ENCODE assay signal across 8 mouse cellular contexts in the genomic region with DNA sequence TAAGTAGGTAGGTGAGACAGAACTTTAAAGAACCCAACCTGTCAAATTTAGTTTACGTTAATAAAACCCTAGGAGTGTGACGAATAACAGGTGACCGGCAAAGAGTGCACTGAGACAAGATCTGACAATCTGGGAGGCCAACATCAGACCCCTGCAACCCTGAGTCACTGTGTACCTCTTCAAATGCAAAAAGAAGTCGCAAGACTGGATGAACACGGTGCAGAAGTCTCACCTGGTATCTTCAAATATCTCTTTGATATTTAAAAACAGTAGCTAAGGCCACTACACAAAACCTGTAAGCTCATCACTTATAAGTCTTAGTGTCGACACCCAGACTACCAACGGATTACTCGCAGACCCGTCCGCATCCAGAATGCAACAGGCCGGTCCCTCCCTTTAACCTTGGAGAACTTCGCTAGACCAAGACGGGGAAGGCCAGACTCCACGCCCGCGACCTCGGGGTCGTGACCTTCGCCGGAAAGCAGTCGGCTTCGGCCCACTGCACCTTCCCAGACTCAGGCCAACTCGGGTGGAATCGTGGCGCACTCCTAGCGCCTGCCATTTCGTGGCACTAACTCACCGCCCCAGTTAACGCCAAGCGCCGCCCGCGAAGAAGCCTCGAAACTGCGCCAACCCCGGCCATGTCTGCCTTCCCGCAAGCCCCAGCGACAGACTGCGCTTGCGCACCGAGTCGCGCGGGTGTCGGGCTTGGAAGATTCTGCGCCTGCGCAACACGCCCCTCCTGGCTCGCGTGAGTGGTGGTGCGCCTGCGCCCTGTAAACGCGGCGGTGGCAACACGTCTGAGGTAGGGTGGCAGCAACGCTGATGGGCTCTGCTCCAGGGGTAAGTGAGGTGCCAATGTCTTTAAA. TPM values are rescaled to one million over a fixed set of nuclear protein-coding genes. Genes with fewer than 3 reads are reported as not detected.
A peak's percentile ranks its signal among the peaks of the same experiment; 100 is the strongest.
DNase-seq lines count a peak whose midpoint lies in the region; ATAC-seq and TF ChIP-seq lines count a peak whose summit lies in the region.

Gene Sdha (minus strand): TSS at position 715 of the 869 bp plus-strand sequence.
Gene Ccdc127 (plus strand): TSS at position 744 of the 869 bp plus-strand sequence.

- dilution Hi-C loops in CH12.LX (cut with MboI; ENCODE audit: extremely low pct_ligation_motif_present, extremely low pct_unique_long_range_greater_than_20kb, low sequenced_read_pairs), result no loop called here

- H3K4me1 ChIP-seq in CH12.LX (ENCODE audit: control insufficient read depth in 1 of 2, insufficient read depth in 2 of 2), result peaks cover 2 to 46% of the 10 kb centered on the region in 2 experiments; a peak in 3 of 4 replicates
- peaks cover 20% of the 10 kb centered on the region for H3K4me1 ChIP-seq in forebrain, embryonic 12.5 days
- H3K4me1 ChIP-seq in heart, postnatal 0 days (ENCODE audit: control insufficient read depth, insufficient read depth), result peaks cover 13% of the 10 kb centered on the region
- H3K4me1 ChIP-seq in liver, embryonic 16.5 days (ENCODE audit: control insufficient read depth, low read depth, low read length), result peaks cover 13% of the 10 kb centered on the region
- H3K4me1 ChIP-seq in neural tube, embryonic 13.5 days (replicated peaks), result peaks cover 26% of the 10 kb centered on the region
- H3K4me1 ChIP-seq in testis, adult 2 months (ENCODE audit: control insufficient read depth, insufficient read depth, low read length), result no peaks in the 10 kb centered on the region

- no peak for TF ChIP-seq EP300 in CH12.LX (IDR thresholded peaks at IDR 0.05; ENCODE audit: low read length)
- TF ChIP-seq EP300 in heart, postnatal 0 days (IDR thresholded peaks at IDR 0.05; ENCODE audit: low read depth), result no peak

- peak; percentile 97 for DNase-seq in CH12.LX (ENCODE audit: extremely low read depth)
- peak; percentile 96 for DNase-seq in c-Kit-positive CD71-positive TER-119-negative erythroid progenitor cells, embryonic 14.5 days (ENCODE audit: low read depth)
- peak; percentile 94 for DNase-seq in heart, postnatal 0 days (ENCODE audit: low spot score)
- peak; percentile 97 to 98 for DNase-seq in kidney, postnatal 4 days

- H3K27ac ChIP-seq in CH12.LX (ENCODE audit: insufficient read depth, low read depth), result peak within 1 kb of the TSS; percentile 55
- H3K27ac ChIP-seq in forebrain, embryonic 12.5 days, result peak within 1 kb of the TSS; percentile 61
- peak within 1 kb of the TSS; percentile 99 for H3K27ac ChIP-seq in heart, postnatal 0 days (ENCODE audit: low read depth)
- peak within 1 kb of the TSS; percentile 94 for H3K27ac ChIP-seq in liver, embryonic 16.5 days (ENCODE audit: low read length)
- peak within 1 kb of the TSS; percentile 71 for H3K27ac ChIP-seq in neural tube, embryonic 13.5 days (replicated peaks)
- H3K27ac ChIP-seq in testis, adult 2 months (ENCODE audit: control insufficient read depth, insufficient read depth, low read depth, low read length), result peak within 1 kb of the TSS; percentile 89

- peak within 1 kb of the TSS; percentile 82 for H3K4me2 ChIP-seq in CH12.LX (ENCODE audit: insufficient read depth, low read depth, poor library complexity, severe bottlenecking)
- peak within 1 kb of the TSS; percentile 53 for H3K4me2 ChIP-seq in forebrain, embryonic 12.5 days
- H3K4me2 ChIP-seq in heart, postnatal 0 days (ENCODE audit: low read depth, low read length), result peak within 1 kb of the TSS; percentile 83
- peak within 1 kb of the TSS; percentile 94 for H3K4me2 ChIP-seq in liver, embryonic 16.5 days (ENCODE audit: low read depth, low read length)
- peak within 1 kb of the TSS; percentile 83 for H3K4me2 ChIP-seq in neural tube, embryonic 13.5 days

- H3K9me3 ChIP-seq in CH12.LX (replicated peaks; ENCODE audit: low read length), result no peaks in the 10 kb centered on the region
- no peaks in the 10 kb centered on the region for H3K9me3 ChIP-seq in forebrain, embryonic 12.5 days
- H3K9me3 ChIP-seq in heart, postnatal 0 days (replicated peaks; ENCODE audit: control insufficient read depth, low read length), result no peaks in the 10 kb centered on the region
- H3K9me3 ChIP-seq in liver, embryonic 16.5 days (replicated peaks; ENCODE audit: control insufficient read depth, low read length), result no peaks in the 10 kb centered on the region
- H3K9me3 ChIP-seq in neural tube, embryonic 13.5 days, result no peaks in the 10 kb centered on the region

- peak; percentile 97 for TF ChIP-seq POLR2A in CH12.LX (IDR thresholded peaks at IDR 0.05; ENCODE audit: low read depth, low read length)
- TF ChIP-seq POLR2A in testis, adult 2 months (IDR thresholded peaks at IDR 0.05; ENCODE audit: control insufficient read depth, low read depth, low read length), result peak; percentile 96

- WGBS in forebrain, embryonic 12.5 days, result 2% methylated on average over 57 of the region's 57 CpGs
- under 1% methylated on average over 57 of the region's 57 CpGs for WGBS in heart, postnatal 0 days
- WGBS in liver, embryonic 16.5 days (ENCODE audit: insufficient replicate concordance), result under 1% methylated on average over 57 of the region's 57 CpGs
- 2% methylated on average over 57 of the region's 57 CpGs for WGBS in neural tube, embryonic 13.5 days

- TF ChIP-seq CTCF in CH12.LX (conservative IDR thresholded peaks at IDR 0.05 in 1 of 2, IDR thresholded peaks at IDR 0.05 in 1 of 2; ENCODE audit: low read depth in 2 of 2, low read length in 2 of 2), result no peak
- TF ChIP-seq CTCF in heart, postnatal 0 days (IDR thresholded peaks at IDR 0.05; ENCODE audit: low read depth), result peak; percentile 17; the same call in 1 of the 2 replicates
- TF ChIP-seq CTCF in testis, adult 2 months (IDR thresholded peaks at IDR 0.05; ENCODE audit: control insufficient read depth, insufficient read depth, insufficient replicate concordance, low read depth, low read length), result no peak

- H3K36me3 ChIP-seq in CH12.LX (replicated peaks in 1 of 2; ENCODE audit: control insufficient read depth in 1 of 2, insufficient read depth in 1 of 2, low read length in 1 of 2), result peaks cover 15 to 28% of the 10 kb centered on the region in 2 experiments
- peaks cover 21% of the 10 kb centered on the region for H3K36me3 ChIP-seq in forebrain, embryonic 12.5 days (replicated peaks)
- peaks cover 19% of the 10 kb centered on the region; the same call in 1 of the 2 replicates for H3K36me3 ChIP-seq in heart, postnatal 0 days (replicated peaks; ENCODE audit: control insufficient read depth, insufficient read depth, low read length)
- H3K36me3 ChIP-seq in liver, embryonic 16.5 days (ENCODE audit: control insufficient read depth, insufficient read depth), result peaks cover 3% of the 10 kb centered on the region
- peaks cover 20% of the 10 kb centered on the region for H3K36me3 ChIP-seq in neural tube, embryonic 13.5 days
- no peaks in the 10 kb centered on the region for H3K36me3 ChIP-seq in testis, adult 2 months (ENCODE audit: control insufficient read depth, insufficient read depth, low read length)

- H3K79me2 ChIP-seq in CH12.LX (replicated peaks; ENCODE audit: control insufficient read depth, extremely low read depth, insufficient read depth, poor library complexity, severe bottlenecking), result peaks cover 54% of the 10 kb centered on the region

- peak within 1 kb of the TSS; percentile 82 for H3K9ac ChIP-seq in CH12.LX (ENCODE audit: insufficient read depth, low read depth)
- peak within 1 kb of the TSS; percentile 77 for H3K9ac ChIP-seq in forebrain, embryonic 12.5 days
- peak within 1 kb of the TSS; percentile 93 for H3K9ac ChIP-seq in heart, postnatal 0 days (replicated peaks; ENCODE audit: low read depth, low read length)
- H3K9ac ChIP-seq in liver, embryonic 16.5 days (ENCODE audit: low read depth, low read length), result peak within 1 kb of the TSS; percentile 93
- H3K9ac ChIP-seq in neural tube, embryonic 13.5 days, result peak within 1 kb of the TSS; percentile 82

- H3K27me3 ChIP-seq in CH12.LX (replicated peaks), result no peaks in the 10 kb centered on the region
- H3K27me3 ChIP-seq in forebrain, embryonic 12.5 days, result no peaks in the 10 kb centered on the region
- H3K27me3 ChIP-seq in heart, postnatal 0 days (ENCODE audit: control insufficient read depth, insufficient read depth, low read length), result no peaks in the 10 kb centered on the region
- H3K27me3 ChIP-seq in liver, embryonic 16.5 days (ENCODE audit: control insufficient read depth, insufficient read depth, low read depth, low read length), result no peaks in the 10 kb centered on the region
- no peaks in the 10 kb centered on the region for H3K27me3 ChIP-seq in neural tube, embryonic 13.5 days
- no peaks in the 10 kb centered on the region for H3K27me3 ChIP-seq in testis, adult 2 months (ENCODE audit: control insufficient read depth, insufficient read depth, low read length)

- in situ Hi-C loops in CH12.LX (cut with MboI; ENCODE audit: low pct_ligation_motif_present, low pct_unique_long_range_greater_than_20kb, low sequenced_read_pairs), result loop anchor here (25.0 kb wide), 1 partner anchor 163 kb away; no protein-coding TSS in a partner anchor

- peak within 1 kb of the TSS; percentile 70 to 91 (median 82) for H3K4me3 ChIP-seq in CH12.LX (replicated peaks in 1 of 3; ENCODE audit: low read depth in 2 of 3, low read length in 2 of 3, poor library complexity in 1 of 3)
- peak within 1 kb of the TSS; percentile 57 for H3K4me3 ChIP-seq in forebrain, embryonic 12.5 days (replicated peaks)
- peak within 1 kb of the TSS; percentile 89 for H3K4me3 ChIP-seq in heart, postnatal 0 days (ENCODE audit: low read depth, low read length)
- H3K4me3 ChIP-seq in liver, embryonic 16.5 days (ENCODE audit: low read depth, low read length), result peak within 1 kb of the TSS; percentile 88
- peak within 1 kb of the TSS; percentile 69 for H3K4me3 ChIP-seq in neural tube, embryonic 13.5 days
- H3K4me3 ChIP-seq in testis, adult 2 months (ENCODE audit: control insufficient read depth, low read depth, low read length), result peak within 1 kb of the TSS; percentile 94

- peak; percentile 97 for ATAC-seq in forebrain, embryonic 12.5 days (ENCODE audit: low FRiP score)
- ATAC-seq in heart, postnatal 0 days (ENCODE audit: insufficient read depth, low read depth), result peak; percentile 98
- peak; percentile 97 for ATAC-seq in liver, embryonic 16.5 days (ENCODE audit: low read depth)
- peak; percentile 99 for ATAC-seq in neural tube, embryonic 13.5 days (ENCODE audit: low read depth)

- no peak for TF ChIP-seq RAD21 in CH12.LX (IDR thresholded peaks at IDR 0.05; ENCODE audit: low read depth, low read length)

RNA-seq across cellular contexts. Expression of gene Sdha, which starts in this region (rescaled TPM):
- total RNA-seq in CH12.LX (2012; rRNA removed) (161 and 165 TPM in 2 replicates), CH12.LX (2014; rRNA removed) (107 and 120 TPM in 2 replicates)
- polyA plus RNA-seq in CH12.LX (2012; ENCODE audit: insufficient read length, low read depth), result 249 and 255 TPM in 2 replicates
- 231 and 233 TPM in 2 replicates for polyA plus RNA-seq in forebrain, embryonic 12.5 days (2016; fragmentation: Nextera tagmentation; extraction: Ambion mirVana)
- 401 and 402 TPM in 2 replicates for total RNA-seq in heart, postnatal 0 days (2014; rRNA removed; ENCODE audit: low replicate concordance)
- 912 and 960 TPM in 2 replicates for polyA plus RNA-seq in heart, postnatal 0 days (2015; fragmentation: Nextera tagmentation; extraction: Ambion mirVana)
- 160 and 161 TPM in 2 replicates for polyA plus RNA-seq in liver, embryonic 16.5 days (2015; fragmentation: Nextera tagmentation; extraction: Ambion mirVana)
- 199 and 276 TPM in 2 replicates for polyA plus RNA-seq in neural tube, embryonic 13.5 days (2015; fragmentation: Nextera tagmentation; extraction: Ambion mirVana)
- polyA plus RNA-seq in testis, adult 2 months (2012; rRNA removed), result 68.3 and 83.1 TPM in 2 replicates

RNA-seq across cellular contexts. Expression of gene Ccdc127, which starts in this region (rescaled TPM):
- total RNA-seq in CH12.LX (2012; rRNA removed) (40.8 and 53.8 TPM in 2 replicates), CH12.LX (2014; rRNA removed) (45.3 and 51.8 TPM in 2 replicates)
- polyA plus RNA-seq in CH12.LX (2012; ENCODE audit: insufficient read length, low read depth), result 57.4 and 57.5 TPM in 2 replicates
- polyA plus RNA-seq in forebrain, embryonic 12.5 days (2016; fragmentation: Nextera tagmentation; extraction: Ambion mirVana), result 60.2 and 67.6 TPM in 2 replicates
- 6.4 and 7.2 TPM in 2 replicates for total RNA-seq in heart, postnatal 0 days (2014; rRNA removed; ENCODE audit: low replicate concordance)
- 43.5 and 46.5 TPM in 2 replicates for polyA plus RNA-seq in heart, postnatal 0 days (2015; fragmentation: Nextera tagmentation; extraction: Ambion mirVana)
- polyA plus RNA-seq in liver, embryonic 16.5 days (2015; fragmentation: Nextera tagmentation; extraction: Ambion mirVana), result 17.7 and 19.0 TPM in 2 replicates
- polyA plus RNA-seq in neural tube, embryonic 13.5 days (2015; fragmentation: Nextera tagmentation; extraction: Ambion mirVana), result 49.5 and 50.1 TPM in 2 replicates
- polyA plus RNA-seq in testis, adult 2 months (2012; rRNA removed), result 4.7 and 5.2 TPM in 2 replicates

Comparison
In these comparisons a context has a peak if more than half of its experiments do, and no peak if none do; other contexts are left out.
1. Peak in every context shown above with its lines: DNase-seq, ATAC-seq, H3K4me3 ChIP-seq and H3K27ac ChIP-seq.